Comparison of ENCODE assay signal across 25 mouse cellular contexts in the genomic region with DNA sequence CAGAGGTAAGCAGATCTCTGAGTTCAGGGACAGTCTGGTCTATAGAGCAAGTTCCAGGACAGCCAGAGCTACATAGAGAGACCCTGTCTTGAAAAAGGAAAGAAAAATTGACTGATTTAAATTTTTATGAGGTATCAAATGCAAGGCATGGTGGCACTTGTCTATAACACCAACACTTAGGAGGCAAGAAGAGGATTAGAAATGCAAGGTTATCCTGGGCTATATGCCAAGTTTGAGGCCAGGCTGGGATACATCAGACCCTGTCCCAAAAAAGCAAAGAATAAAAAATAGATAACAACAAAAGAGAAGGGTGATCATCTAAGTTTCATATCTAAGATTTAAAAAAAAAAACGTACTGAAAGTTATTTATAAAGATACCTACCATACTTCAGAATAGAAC. TPM values are rescaled to one million over a fixed set of nuclear protein-coding genes. Genes with fewer than 3 reads are reported as not detected.
A peak's percentile ranks its signal among the peaks of the same experiment; 100 is the strongest.
DNase-seq lines count a peak whose midpoint lies in the region; ATAC-seq and TF ChIP-seq lines count a peak whose summit lies in the region.
"Had no signal": no experiment of that assay in that cellular context is flagged by ENCODE, and none has a peak within 500 bp of the region (broad histone marks: within the 10 kb centered on the region; RNA-seq: fewer than 3 reads in every experiment).

No protein-coding gene starts in this region.

- no peak for TF ChIP-seq RAD21 in MEL (IDR thresholded peaks at IDR 0.05; ENCODE audit: low read depth, low read length)

- no peaks in the 10 kb centered on the region for H3K36me3 ChIP-seq in kidney, embryonic 15.5 days
- no peaks in the 10 kb centered on the region for H3K36me3 ChIP-seq in kidney, postnatal 0 days (ENCODE audit: insufficient read depth, low read length)
- no peaks in the 10 kb centered on the region for H3K36me3 ChIP-seq in kidney, embryonic 14.5 days (ENCODE audit: control insufficient read depth, insufficient read depth, low read length)
- peaks cover 0 to 21% of the 10 kb centered on the region in 2 experiments; a peak in 2 of 4 replicates for H3K36me3 ChIP-seq in MEL (ENCODE audit: control insufficient read depth in 1 of 2, insufficient read depth in 2 of 2, low read length in 2 of 2)
- no peaks in the 10 kb centered on the region for H3K36me3 ChIP-seq in small intestine, adult 2 months (ENCODE audit: control insufficient read depth, insufficient read depth, low read length)
- no peaks in the 10 kb centered on the region for H3K36me3 ChIP-seq in midbrain, embryonic 16.5 days (ENCODE audit: control insufficient read depth, insufficient read depth, low read length)
- H3K36me3 ChIP-seq: embryonic facial prominence, embryonic 15.5 days; forebrain, embryonic 10.5 days; forebrain, embryonic 12.5 days had no signal

- peak overlapping the region; percentile 66 for H3K27ac ChIP-seq in kidney, embryonic 15.5 days
- 0 out of 2 replicates have a peak overlapping the region, but pooled peaks have one; percentile 42 for H3K27ac ChIP-seq in kidney, postnatal 0 days
- no peak overlapping the region for H3K27ac ChIP-seq in kidney, embryonic 14.5 days (ENCODE audit: low read depth, low read length)
- peak overlapping the region; percentile 25; the same call in 1 of the 2 replicates for H3K27ac ChIP-seq in MEL (ENCODE audit: control insufficient read depth, low read depth, low read length)
- H3K27ac ChIP-seq in small intestine, adult 2 months (ENCODE audit: insufficient read depth, low read depth, low read length) = peak overlapping the region; percentile 77
- no peak overlapping the region for H3K27ac ChIP-seq in midbrain, embryonic 16.5 days (ENCODE audit: low read length)
- H3K27ac ChIP-seq: embryonic facial prominence, embryonic 13.5 days; embryonic facial prominence, embryonic 15.5 days; forebrain, embryonic 10.5 days; forebrain, embryonic 12.5 days had no signal

- H3K9me3 ChIP-seq in kidney, embryonic 15.5 days (replicated peaks) = no peaks in the 10 kb centered on the region
- H3K9me3 ChIP-seq in kidney, postnatal 0 days (replicated peaks; ENCODE audit: low read length) = no peaks in the 10 kb centered on the region
- H3K9me3 ChIP-seq in kidney, embryonic 14.5 days (ENCODE audit: control insufficient read depth, low read length) = no peaks in the 10 kb centered on the region
- no peaks in the 10 kb centered on the region for H3K9me3 ChIP-seq in MEL (replicated peaks; ENCODE audit: insufficient read depth, low read length)
- H3K9me3 ChIP-seq in midbrain, embryonic 16.5 days (replicated peaks; ENCODE audit: control insufficient read depth, low read length, poor library complexity, severe bottlenecking) = no peaks in the 10 kb centered on the region
- H3K9me3 ChIP-seq: embryonic facial prominence, embryonic 13.5 days; embryonic facial prominence, embryonic 15.5 days; forebrain, embryonic 10.5 days; forebrain, embryonic 12.5 days had no signal

- H3K4me2 ChIP-seq in kidney, embryonic 15.5 days = no peak overlapping the region
- no peak overlapping the region for H3K4me2 ChIP-seq in kidney, postnatal 0 days (ENCODE audit: low read length)
- H3K4me2 ChIP-seq in kidney, embryonic 14.5 days (replicated peaks; ENCODE audit: low read depth, low read length) = no peak overlapping the region
- H3K4me2 ChIP-seq in midbrain, embryonic 16.5 days (ENCODE audit: low read length) = no peak overlapping the region
- H3K4me2 ChIP-seq: embryonic facial prominence, embryonic 13.5 days; embryonic facial prominence, embryonic 15.5 days; forebrain, embryonic 12.5 days had no signal

- TF ChIP-seq POLR2A in MEL (IDR thresholded peaks at IDR 0.05; ENCODE audit: control insufficient read depth in 1 of 2, insufficient read depth in 1 of 2, low read depth in 1 of 2, low read length in 2 of 2, poor library complexity in 1 of 2) = no peak
- no peak for TF ChIP-seq POLR2A in small intestine, adult 2 months (IDR thresholded peaks at IDR 0.05; ENCODE audit: low read depth, low read length)

- 0 out of 4 replicates have a peak, but pooled peaks of 1 of the 2 experiments have one; percentile 27 for TF ChIP-seq EP300 in MEL (IDR thresholded peaks at IDR 0.05; ENCODE audit: low read depth in 1 of 2, low read length in 2 of 2)

- 49% methylated on average over 1 of the region's 1 CpGs for WGBS in kidney, embryonic 15.5 days
- 51% methylated on average over 1 of the region's 1 CpGs for WGBS in kidney, postnatal 0 days
- WGBS in kidney, embryonic 14.5 days = 75% methylated on average over 1 of the region's 1 CpGs
- 12% methylated on average over 1 of the region's 1 CpGs for WGBS in small intestine, adult 2 months
- WGBS in midbrain, embryonic 16.5 days = 44% methylated on average over 1 of the region's 1 CpGs

- TF ChIP-seq CTCF in kidney, postnatal 0 days (IDR thresholded peaks at IDR 0.05; ENCODE audit: low read depth) = no peak
- no peak for TF ChIP-seq CTCF in MEL (IDR thresholded peaks at IDR 0.05 in 2 of 3, conservative IDR thresholded peaks at IDR 0.05 in 1 of 3; ENCODE audit: control insufficient read depth in 1 of 3, insufficient read depth in 1 of 3, low read depth in 2 of 3, low read length in 3 of 3, poor library complexity in 1 of 3, severe bottlenecking in 1 of 3)
- TF ChIP-seq CTCF in small intestine, adult 2 months (IDR thresholded peaks at IDR 0.05; ENCODE audit: extremely low read depth, insufficient read length, insufficient replicate concordance, low read depth, low read length) = no peak

- no peaks in the 10 kb centered on the region; the same call in 1 of the 2 replicates for H3K79me2 ChIP-seq in MEL (ENCODE audit: control insufficient read depth, insufficient read depth, low read length, poor library complexity)

- H3K4me1 ChIP-seq in kidney, embryonic 15.5 days = no peaks in the 10 kb centered on the region
- no peaks in the 10 kb centered on the region for H3K4me1 ChIP-seq in kidney, postnatal 0 days (replicated peaks; ENCODE audit: insufficient read depth, low read length)
- no peaks in the 10 kb centered on the region for H3K4me1 ChIP-seq in kidney, embryonic 14.5 days (ENCODE audit: control insufficient read depth, insufficient read depth, low read length)
- peaks cover 11 to 28% of the 10 kb centered on the region in 2 experiments for H3K4me1 ChIP-seq in MEL (ENCODE audit: control insufficient read depth in 1 of 2, insufficient read depth in 2 of 2, low read length in 2 of 2)
- H3K4me1 ChIP-seq in small intestine, adult 2 months (ENCODE audit: control insufficient read depth, insufficient read depth, insufficient read length, low read length) = peaks cover 8% of the 10 kb centered on the region; the same call in 1 of the 2 replicates
- H3K4me1 ChIP-seq in midbrain, embryonic 16.5 days (ENCODE audit: control insufficient read depth, insufficient read depth, low read length) = no peaks in the 10 kb centered on the region
- H3K4me1 ChIP-seq: embryonic facial prominence, embryonic 13.5 days; embryonic facial prominence, embryonic 15.5 days; forebrain, embryonic 10.5 days; forebrain, embryonic 12.5 days had no signal

- no peak for DNase-seq in kidney, postnatal 14 days
- no peak for DNase-seq in kidney, postnatal 0 days (ENCODE audit: low spot score)
- peak; percentile 34 for DNase-seq in MEL (ENCODE audit: low read depth, low spot score)
- DNase-seq: adrenal gland, adult 8-10 months; adrenal gland, postnatal 14 days; cerebellum, adult 11 months; cerebellum, adult 18-20 months; cerebellum, adult 8-10 months; cerebellum, adult 9-11 months; cerebellum, postnatal 14 days; cerebellum, postnatal 36 days; embryo, embryonic 11 days had no signal

- peak; percentile 47 for ATAC-seq in kidney, embryonic 15.5 days (replicated peaks; ENCODE audit: low FRiP score)
- ATAC-seq in kidney, postnatal 0 days (replicated peaks; ENCODE audit: low FRiP score, low read depth) = no peak
- no peak for ATAC-seq in kidney, embryonic 14.5 days (ENCODE audit: low FRiP score, low TSS enrichment)
- ATAC-seq in midbrain, embryonic 16.5 days = no peak
- ATAC-seq: activated CD4-positive, CD25-positive, alpha-beta regulatory T cell, adult 4 months; forebrain, embryonic 14.5 days; forebrain, embryonic 16.5 days; Patski had no signal

- no peak overlapping the region for H3K4me3 ChIP-seq in kidney, embryonic 15.5 days (replicated peaks)
- no peak overlapping the region for H3K4me3 ChIP-seq in kidney, postnatal 0 days (replicated peaks; ENCODE audit: low read depth, low read length)
- H3K4me3 ChIP-seq in kidney, embryonic 14.5 days (ENCODE audit: low read length) = no peak overlapping the region
- H3K4me3 ChIP-seq in MEL (ENCODE audit: control insufficient read depth in 1 of 2, insufficient read depth in 1 of 2, low read depth in 2 of 2, low read length in 2 of 2) = no peak overlapping the region
- no peak overlapping the region for H3K4me3 ChIP-seq in small intestine, adult 2 months (ENCODE audit: low read depth, low read length)
- H3K4me3 ChIP-seq in midbrain, embryonic 16.5 days (ENCODE audit: low read depth, low read length) = no peak overlapping the region
- H3K4me3 ChIP-seq: embryonic facial prominence, embryonic 13.5 days; embryonic facial prominence, embryonic 15.5 days; erythroblast, embryonic 14.5 days; forebrain, embryonic 10.5 days; forebrain, embryonic 12.5 days had no signal

- no peak overlapping the region for H3K9ac ChIP-seq in kidney, embryonic 15.5 days
- H3K9ac ChIP-seq in kidney, postnatal 0 days (ENCODE audit: low read depth, low read length) = no peak overlapping the region
- no peak overlapping the region for H3K9ac ChIP-seq in kidney, embryonic 14.5 days (ENCODE audit: low read depth, low read length)
- no peak overlapping the region for H3K9ac ChIP-seq in MEL (ENCODE audit: control insufficient read depth, low read depth, low read length, poor library complexity, severe bottlenecking)
- no peak overlapping the region for H3K9ac ChIP-seq in midbrain, embryonic 16.5 days (ENCODE audit: low read depth, low read length)
- H3K9ac ChIP-seq: embryonic facial prominence, embryonic 13.5 days; embryonic facial prominence, embryonic 15.5 days; forebrain, embryonic 12.5 days had no signal

- H3K27me3 ChIP-seq in kidney, embryonic 15.5 days = no peaks in the 10 kb centered on the region
- H3K27me3 ChIP-seq in kidney, postnatal 0 days (ENCODE audit: insufficient read depth, low read length) = no peaks in the 10 kb centered on the region
- no peaks in the 10 kb centered on the region for H3K27me3 ChIP-seq in kidney, embryonic 14.5 days (ENCODE audit: control insufficient read depth, insufficient read depth, low read length)
- H3K27me3 ChIP-seq in MEL (ENCODE audit: control insufficient read depth in 1 of 2, insufficient read depth in 2 of 2, low read length in 2 of 2) = no peaks in the 10 kb centered on the region
- no peaks in the 10 kb centered on the region for H3K27me3 ChIP-seq in small intestine, adult 2 months (ENCODE audit: control insufficient read depth, insufficient read depth, low read length)
- H3K27me3 ChIP-seq in midbrain, embryonic 16.5 days (ENCODE audit: control insufficient read depth, insufficient read depth, low read depth, low read length) = no peaks in the 10 kb centered on the region
- H3K27me3 ChIP-seq: embryonic facial prominence, embryonic 13.5 days; embryonic facial prominence, embryonic 15.5 days; forebrain, embryonic 12.5 days; Patski had no signal

RNA-seq across cellular contexts. Expression of a gene that starts 20.1 kb away (rescaled TPM):
- polyA plus RNA-seq in kidney, embryonic 15.5 days (2015; fragmentation: Nextera tagmentation; extraction: Ambion mirVana) = 10.5 and 11.0 TPM in 2 replicates
- 11.5 and 11.8 TPM in 2 replicates for polyA plus RNA-seq in kidney, postnatal 0 days (2015; fragmentation: Nextera tagmentation; extraction: Ambion mirVana)
- 9.3 and 10.1 TPM in 2 replicates for polyA plus RNA-seq in kidney, embryonic 14.5 days (2014; fragmentation: Nextera tagmentation; extraction: Ambion mirVana)
- total RNA-seq in MEL (2012; rRNA removed) = 7.9 and 9.2 TPM in 2 replicates
- 1 to 10 TPM in 1 of 2 experiments, not detected in 1; 7.0 TPM for polyA plus RNA-seq in MEL (2012; ENCODE audit: insufficient read depth in 1 of 2, insufficient read length in 2 of 2, low read depth in 1 of 2, low replicate concordance in 2 of 2, missing spikeins in 1 of 2)
- 0.19 and 0.79 TPM in 2 replicates for polyA plus RNA-seq in small intestine, adult 2 months (2012; rRNA removed)
- 4.8 and 6.4 TPM in 2 replicates for polyA plus RNA-seq in midbrain, embryonic 16.5 days (2015; fragmentation: Nextera tagmentation; extraction: Ambion mirVana)

RNA-seq across cellular contexts. Expression of a gene that starts 20.3 kb away (rescaled TPM):
- 102 and 105 TPM in 2 replicates for polyA plus RNA-seq in kidney, embryonic 15.5 days (2015; fragmentation: Nextera tagmentation; extraction: Ambion mirVana)
- 160 and 161 TPM in 2 replicates for polyA plus RNA-seq in kidney, postnatal 0 days (2015; fragmentation: Nextera tagmentation; extraction: Ambion mirVana)
- polyA plus RNA-seq in kidney, embryonic 14.5 days (2014; fragmentation: Nextera tagmentation; extraction: Ambion mirVana) = 77.3 and 112 TPM in 2 replicates
- total RNA-seq in MEL (2012; rRNA removed) = 92.3 and 99.9 TPM in 2 replicates
- polyA plus RNA-seq in MEL (2012; ENCODE audit: insufficient read depth in 1 of 2, insufficient read length in 2 of 2, low read depth in 1 of 2, low replicate concordance in 2 of 2, missing spikeins in 1 of 2) = 100 to 1,000 TPM in 1 of 2 experiments, 10 to 100 TPM in 1; 57.1 to 125 TPM
- 33.8 and 223 TPM in 2 replicates for polyA plus RNA-seq in small intestine, adult 2 months (2012; rRNA removed)
- 89.8 and 92.8 TPM in 2 replicates for polyA plus RNA-seq in midbrain, embryonic 16.5 days (2015; fragmentation: Nextera tagmentation; extraction: Ambion mirVana)

Comparison
In these comparisons a context has a peak if more than half of its experiments do, and no peak if none do; other contexts are left out.
1. H3K27ac ChIP-seq: peak in kidney, embryonic 15.5 days (single experiment), kidney, postnatal 0 days (single experiment), MEL (single experiment) and small intestine, adult 2 months (single experiment); none in kidney, embryonic 14.5 days (single experiment) and midbrain, embryonic 16.5 days (single experiment).